Mouse (Mus musculus): ENCODE results near the gene Ubl5.

GRCm38 (mm10) chr9:20681546-20682388 lies 39.1 kb downstream of the Ubl5 start:
- TF ChIP-seq POLR2A (IDR thresholded peaks at IDR 0.05; ENCODE audit: low read depth, low read length) (no peak), CTCF (IDR thresholded peaks at IDR 0.05; ENCODE audit: extremely low read depth, insufficient read length, insufficient replicate concordance, low read depth, low read length) (no peak)

All from small intestine, adult 2 months (tissue).